Mouse (Mus musculus): Measurements from ENCODE around the gene Krtap27-1. TPM values are rescaled to one million over a fixed set of nuclear protein-coding genes. Genes with fewer than 3 reads are reported as not detected.

The Krtap27-1 gene
- polyA plus RNA-seq, 1 experiment from 2014 or later = not detected

- H3K36me3 ChIP-seq (ENCODE audit: insufficient read depth) = no peaks in the 10 kb centered on the region
- DNase-seq (no peak), ATAC-seq (ENCODE audit: insufficient read depth) (no peak)
- no peak overlapping the region for H3K9ac ChIP-seq
- no peaks in the 10 kb centered on the region for H3K27me3 ChIP-seq (ENCODE audit: insufficient read depth, low read length)
- H3K4me3 ChIP-seq (ENCODE audit: low read depth, low read length) = no peak overlapping the region
- no peak overlapping the region for H3K4me2 ChIP-seq
- H3K4me1 ChIP-seq (ENCODE audit: insufficient read depth) = no peaks in the 10 kb centered on the region
- no peaks in the 10 kb centered on the region for H3K9me3 ChIP-seq (ENCODE audit: low read depth, low read length)
- H3K27ac ChIP-seq (ENCODE audit: low read depth) = no peak overlapping the region
- no peak for TF ChIP-seq CTCF (IDR thresholded peaks at IDR 0.05; ENCODE audit: low read depth)
- WGBS = 74% methylated on average over 4 of the region's 4 CpGs
Observed at GRCm38 (mm10) chr16:88696256-88696655, 24.8 kb upstream of the Krtap27-1 start.

GRCm38 (mm10) chr16:88681282-88681681, 9.8 kb upstream of the Krtap27-1 start:
- TF ChIP-seq CTCF (IDR thresholded peaks at IDR 0.05; ENCODE audit: low read depth) = no peak

GRCm38 (mm10) chr16:88679099-88679498, 7.6 kb upstream of the Krtap27-1 start:
- Histone ChIP-seq H3K4me2 (no peak overlapping the region), H3K9ac (no peak overlapping the region), H3K4me3 (ENCODE audit: low read depth, low read length) (no peak overlapping the region), H3K4me1 (ENCODE audit: insufficient read depth) (no peaks in the 10 kb centered on the region), H3K27ac (ENCODE audit: low read depth) (no peak overlapping the region), H3K36me3 (ENCODE audit: insufficient read depth) (no peaks in the 10 kb centered on the region), H3K9me3 (ENCODE audit: low read depth, low read length) (no peaks in the 10 kb centered on the region), H3K27me3 (ENCODE audit: insufficient read depth, low read length) (no peaks in the 10 kb centered on the region)
- TF ChIP-seq CTCF (IDR thresholded peaks at IDR 0.05; ENCODE audit: low read depth) = no peak
- WGBS = 85% methylated on average over 6 of the region's 6 CpGs
- ATAC-seq (ENCODE audit: insufficient read depth) (no peak), DNase-seq (no peak)

More at GRCm38 (mm10) chr16:88681282-88681681, 9.8 kb upstream of the Krtap27-1 start:
- no peak for DNase-seq
- H3K9ac ChIP-seq = no peak overlapping the region
- H3K4me3 ChIP-seq (ENCODE audit: low read depth, low read length) = no peak overlapping the region
- H3K4me2 ChIP-seq = no peak overlapping the region
- no peak overlapping the region for H3K27ac ChIP-seq (ENCODE audit: low read depth)
- 55% methylated on average over 2 of the region's 2 CpGs for WGBS
- no peaks in the 10 kb centered on the region for H3K36me3 ChIP-seq (ENCODE audit: insufficient read depth)
- H3K9me3 ChIP-seq (ENCODE audit: low read depth, low read length) = no peaks in the 10 kb centered on the region
- no peak for ATAC-seq (ENCODE audit: insufficient read depth)
- no peaks in the 10 kb centered on the region for H3K4me1 ChIP-seq (ENCODE audit: insufficient read depth)
- no peaks in the 10 kb centered on the region for H3K27me3 ChIP-seq (ENCODE audit: insufficient read depth, low read length)

GRCm38 (mm10) chr16:88657426-88657825, 14.0 kb downstream of the Krtap27-1 start:
- ATAC-seq (ENCODE audit: insufficient read depth) = peak; percentile 38
- peak; percentile 55 for TF ChIP-seq CTCF (IDR thresholded peaks at IDR 0.05; ENCODE audit: low read depth)

GRCm38 (mm10) chr16:88651952-88652351, 19.5 kb downstream of the Krtap27-1 start:
- 40% methylated on average over 2 of the region's 2 CpGs for WGBS

More at GRCm38 (mm10) chr16:88657426-88657825, 14.0 kb downstream of the Krtap27-1 start:
- 67% methylated on average over 1 of the region's 1 CpGs for WGBS
- H3K4me3 ChIP-seq (ENCODE audit: low read depth, low read length) = no peak overlapping the region
- no peaks in the 10 kb centered on the region for H3K27me3 ChIP-seq (ENCODE audit: insufficient read depth, low read length)
- H3K9ac ChIP-seq = no peak overlapping the region
- no peaks in the 10 kb centered on the region for H3K9me3 ChIP-seq (ENCODE audit: low read depth, low read length)
- no peak overlapping the region for H3K4me2 ChIP-seq
- no peak overlapping the region for H3K27ac ChIP-seq (ENCODE audit: low read depth)
- DNase-seq = peak; percentile 20
- H3K4me1 ChIP-seq (ENCODE audit: insufficient read depth) = no peaks in the 10 kb centered on the region
- no peaks in the 10 kb centered on the region for H3K36me3 ChIP-seq (ENCODE audit: insufficient read depth)

GRCm38 (mm10) chr16:88651082-88651481, 20.4 kb downstream of the Krtap27-1 start:
- Histone ChIP-seq H3K9me3 (ENCODE audit: low read depth, low read length) (no peaks in the 10 kb centered on the region), H3K4me3 (ENCODE audit: low read depth, low read length) (no peak overlapping the region), H3K27me3 (ENCODE audit: insufficient read depth, low read length) (no peaks in the 10 kb centered on the region), H3K36me3 (ENCODE audit: insufficient read depth) (no peaks in the 10 kb centered on the region), H3K9ac (no peak overlapping the region), H3K4me1 (ENCODE audit: insufficient read depth) (no peaks in the 10 kb centered on the region), H3K4me2 (no peak overlapping the region), H3K27ac (ENCODE audit: low read depth) (no peak overlapping the region)
- 61% methylated on average over 1 of the region's 1 CpGs for WGBS
- DNase-seq (no peak), ATAC-seq (ENCODE audit: insufficient read depth) (no peak)
- no peak for TF ChIP-seq CTCF (IDR thresholded peaks at IDR 0.05; ENCODE audit: low read depth)

More at GRCm38 (mm10) chr16:88651952-88652351, 19.5 kb downstream of the Krtap27-1 start:
- H3K27me3 ChIP-seq (ENCODE audit: insufficient read depth, low read length) = no peaks in the 10 kb centered on the region
- no peaks in the 10 kb centered on the region for H3K9me3 ChIP-seq (ENCODE audit: low read depth, low read length)
- TF ChIP-seq CTCF (IDR thresholded peaks at IDR 0.05; ENCODE audit: low read depth) = no peak
- no peak for ATAC-seq (ENCODE audit: insufficient read depth)
- DNase-seq = no peak
- no peak overlapping the region for H3K4me3 ChIP-seq (ENCODE audit: low read depth, low read length)
- no peaks in the 10 kb centered on the region for H3K4me1 ChIP-seq (ENCODE audit: insufficient read depth)
- no peak overlapping the region for H3K9ac ChIP-seq
- no peak overlapping the region for H3K27ac ChIP-seq (ENCODE audit: low read depth)
- no peak overlapping the region for H3K4me2 ChIP-seq
- H3K36me3 ChIP-seq (ENCODE audit: insufficient read depth) = no peaks in the 10 kb centered on the region

GRCm38 (mm10) chr16:88647358-88647846, 24.1 kb downstream of the Krtap27-1 start, which contains the start of gene Krtap26-1:
Gene Krtap26-1, minus strand, starts transcription at chr16:88647796.
- Histone ChIP-seq H3K27me3 (ENCODE audit: insufficient read depth, low read length) (no peaks in the 10 kb centered on the region), H3K9ac (no peak within 1 kb of the TSS), H3K4me2 (no peak within 1 kb of the TSS), H3K4me1 (ENCODE audit: insufficient read depth) (no peaks in the 10 kb centered on the region), H3K9me3 (ENCODE audit: low read depth, low read length) (no peaks in the 10 kb centered on the region), H3K4me3 (ENCODE audit: low read depth, low read length) (no peak within 1 kb of the TSS), H3K36me3 (ENCODE audit: insufficient read depth) (no peaks in the 10 kb centered on the region), H3K27ac (ENCODE audit: low read depth) (no peak within 1 kb of the TSS)
- DNase-seq = no peak
- WGBS = 80% methylated on average over 10 of the region's 10 CpGs
- TF ChIP-seq CTCF (IDR thresholded peaks at IDR 0.05; ENCODE audit: low read depth) = no peak
- no peak for ATAC-seq (ENCODE audit: insufficient read depth)

Measured in lung, embryonic 14.5 days (tissue).